In the genomic region with DNA sequence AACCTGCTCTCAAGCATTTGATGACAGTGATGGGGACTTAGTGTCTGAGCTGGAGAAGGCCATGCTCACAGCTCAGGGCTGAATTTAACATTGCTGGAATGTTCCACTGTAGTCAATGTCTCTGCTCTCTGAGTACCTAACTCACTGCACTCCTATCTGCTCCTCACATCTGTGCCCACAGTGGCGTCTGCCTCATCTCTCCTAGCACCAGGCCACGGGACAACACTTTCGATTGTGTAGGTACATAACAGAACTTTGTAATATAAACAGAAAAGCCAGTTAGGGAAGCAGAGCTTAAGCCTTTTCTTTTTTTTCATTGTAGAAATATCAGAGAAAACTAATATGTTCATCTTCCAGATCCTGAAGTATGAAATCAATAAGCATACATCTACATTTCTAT, we compare ENCODE assay signal across 22 mouse cellular contexts.
A peak's percentile ranks its signal among the peaks of the same experiment; 100 is the strongest.
DNase-seq lines count a peak whose midpoint lies in the region; ATAC-seq lines count a peak whose summit lies in the region.
"Had no signal": no experiment of that assay in that cellular context is flagged by ENCODE, and none has a peak within 500 bp of the region (broad histone marks: within the 10 kb centered on the region; RNA-seq: fewer than 3 reads in every experiment).

No protein-coding gene starts in this region.

- no peak overlapping the region for H3K4me3 ChIP-seq in forebrain, embryonic 11.5 days (ENCODE audit: low read depth, low read length)
- no peak overlapping the region for H3K4me3 ChIP-seq in forebrain, embryonic 12.5 days (replicated peaks)
- H3K4me3 ChIP-seq in liver, embryonic 13.5 days (replicated peaks), result no peak overlapping the region
- H3K4me3 ChIP-seq in hindbrain, embryonic 14.5 days (replicated peaks; ENCODE audit: low read length), result no peak overlapping the region
- H3K4me3 ChIP-seq: intestine, embryonic 15.5 days; limb, embryonic 12.5 days; midbrain, embryonic 15.5 days; neural tube, embryonic 12.5 days had no signal

- ATAC-seq in forebrain, embryonic 11.5 days (replicated peaks; ENCODE audit: low FRiP score), result no peak
- ATAC-seq in forebrain, embryonic 12.5 days (ENCODE audit: low FRiP score), result no peak
- ATAC-seq in erythroblast, adult 5-6 weeks (replicated peaks; ENCODE audit: low FRiP score, poor library complexity, severe bottlenecking), result peak; percentile 84
- peak; percentile 85 for ATAC-seq in liver, embryonic 13.5 days (ENCODE audit: low read depth)
- peak; percentile 96 for ATAC-seq in megakaryocyte-erythroid progenitor cell, adult 5-6 weeks (replicated peaks; ENCODE audit: low FRiP score, low TSS enrichment, poor library complexity, severe bottlenecking)
- no peak for ATAC-seq in hindbrain, embryonic 14.5 days (ENCODE audit: low FRiP score)
- ATAC-seq: hindbrain, embryonic 16.5 days; intestine, embryonic 15.5 days; midbrain, embryonic 15.5 days; Patski had no signal

- 83% methylated on average over 3 of the region's 3 CpGs for WGBS in forebrain, embryonic 11.5 days
- 94% methylated on average over 3 of the region's 3 CpGs for WGBS in forebrain, embryonic 12.5 days
- WGBS in liver, embryonic 13.5 days (ENCODE audit: insufficient replicate concordance), result 17% methylated on average over 3 of the region's 3 CpGs
- WGBS in hindbrain, embryonic 14.5 days, result 87% methylated on average over 3 of the region's 3 CpGs

- no peaks in the 10 kb centered on the region for H3K9me3 ChIP-seq in forebrain, embryonic 11.5 days (ENCODE audit: control insufficient read depth, low read length)
- no peaks in the 10 kb centered on the region for H3K9me3 ChIP-seq in forebrain, embryonic 12.5 days
- H3K9me3 ChIP-seq in liver, embryonic 13.5 days (replicated peaks), result no peaks in the 10 kb centered on the region
- no peaks in the 10 kb centered on the region for H3K9me3 ChIP-seq in hindbrain, embryonic 14.5 days (ENCODE audit: control insufficient read depth, low read length)
- H3K9me3 ChIP-seq: intestine, embryonic 15.5 days; limb, embryonic 12.5 days; midbrain, embryonic 15.5 days; neural tube, embryonic 12.5 days had no signal

- H3K27ac ChIP-seq in forebrain, embryonic 11.5 days (ENCODE audit: low read depth, low read length), result no peak overlapping the region
- no peak overlapping the region for H3K27ac ChIP-seq in forebrain, embryonic 12.5 days
- H3K27ac ChIP-seq in liver, embryonic 13.5 days, result peak overlapping the region; percentile 61
- no peak overlapping the region for H3K27ac ChIP-seq in hindbrain, embryonic 14.5 days
- H3K27ac ChIP-seq: intestine, embryonic 15.5 days; limb, embryonic 12.5 days; midbrain, embryonic 15.5 days; neural tube, embryonic 12.5 days had no signal

- H3K36me3 ChIP-seq in forebrain, embryonic 11.5 days (ENCODE audit: control insufficient read depth, insufficient read depth, low read length), result no peaks in the 10 kb centered on the region
- no peaks in the 10 kb centered on the region for H3K36me3 ChIP-seq in forebrain, embryonic 12.5 days (replicated peaks)
- H3K36me3 ChIP-seq in liver, embryonic 13.5 days, result no peaks in the 10 kb centered on the region
- H3K36me3 ChIP-seq in hindbrain, embryonic 14.5 days (replicated peaks; ENCODE audit: control insufficient read depth, insufficient read depth), result no peaks in the 10 kb centered on the region
- H3K36me3 ChIP-seq: intestine, embryonic 15.5 days; limb, embryonic 12.5 days; midbrain, embryonic 15.5 days; neural tube, embryonic 12.5 days had no signal

- H3K4me1 ChIP-seq in forebrain, embryonic 11.5 days (replicated peaks; ENCODE audit: control insufficient read depth, insufficient read depth, low read length), result 0 out of 2 replicates have a peak, but pooled peaks cover 2% of the 10 kb centered on the region
- peaks cover 9% of the 10 kb centered on the region for H3K4me1 ChIP-seq in forebrain, embryonic 12.5 days
- H3K4me1 ChIP-seq in liver, embryonic 13.5 days (replicated peaks), result peaks cover 37% of the 10 kb centered on the region
- peaks cover 7% of the 10 kb centered on the region for H3K4me1 ChIP-seq in hindbrain, embryonic 14.5 days (replicated peaks; ENCODE audit: control insufficient read depth, insufficient read depth, low read length)

- DNase-seq in forebrain, embryonic 11.5 days (ENCODE audit: low spot score), result peak; percentile 37
- DNase-seq in liver, embryonic 13.5 days, result peak; percentile 54
- no peak for DNase-seq in cerebellum, adult 9-10 months
- no peak for DNase-seq in frontal cortex, adult 2 months (ENCODE audit: extremely low spot score in 1 of 2, low spot score in 1 of 2)
- DNase-seq in hindbrain, embryonic 14.5 days (ENCODE audit: low spot score), result no peak
- DNase-seq: adrenal gland, postnatal 36 days; cerebellum, adult 18-20 months; cerebellum, postnatal 36 days; kidney, adult 8-10 months; kidney, postnatal 10 days; lung, adult 2 months; thymus, postnatal 36 days had no signal

- no peak overlapping the region for H3K4me2 ChIP-seq in forebrain, embryonic 11.5 days (ENCODE audit: low read depth, low read length, severe bottlenecking)
- no peak overlapping the region for H3K4me2 ChIP-seq in forebrain, embryonic 12.5 days
- 0 out of 2 replicates have a peak overlapping the region, but pooled peaks have one; percentile 12 for H3K4me2 ChIP-seq in liver, embryonic 13.5 days
- H3K4me2 ChIP-seq in hindbrain, embryonic 14.5 days (replicated peaks), result no peak overlapping the region
- H3K4me2 ChIP-seq: heart, embryonic 11.5 days; intestine, embryonic 15.5 days; limb, embryonic 12.5 days; midbrain, embryonic 15.5 days; neural tube, embryonic 12.5 days had no signal

- H3K9ac ChIP-seq in forebrain, embryonic 11.5 days (ENCODE audit: low read length), result no peak overlapping the region
- no peak overlapping the region for H3K9ac ChIP-seq in forebrain, embryonic 12.5 days
- no peak overlapping the region for H3K9ac ChIP-seq in liver, embryonic 13.5 days
- no peak overlapping the region for H3K9ac ChIP-seq in hindbrain, embryonic 14.5 days
- H3K9ac ChIP-seq: intestine, embryonic 15.5 days; limb, embryonic 12.5 days; midbrain, embryonic 15.5 days; neural tube, embryonic 12.5 days had no signal

- H3K27me3 ChIP-seq in forebrain, embryonic 11.5 days (ENCODE audit: control insufficient read depth, insufficient read depth, low read length), result no peaks in the 10 kb centered on the region
- H3K27me3 ChIP-seq in forebrain, embryonic 12.5 days, result no peaks in the 10 kb centered on the region
- H3K27me3 ChIP-seq in liver, embryonic 13.5 days, result no peaks in the 10 kb centered on the region
- H3K27me3 ChIP-seq in hindbrain, embryonic 14.5 days (ENCODE audit: control insufficient read depth, insufficient read depth, low read length), result no peaks in the 10 kb centered on the region
- H3K27me3 ChIP-seq: intestine, embryonic 15.5 days; limb, embryonic 12.5 days; midbrain, embryonic 15.5 days; neural tube, embryonic 12.5 days; Patski had no signal

Comparison
In these comparisons a context has a peak if more than half of its experiments do, and no peak if none do; other contexts are left out.
1. ATAC-seq: peak in erythroblast, adult 5-6 weeks (single experiment), liver, embryonic 13.5 days (single experiment) and megakaryocyte-erythroid progenitor cell, adult 5-6 weeks (single experiment); none in forebrain, embryonic 11.5 days (single experiment), forebrain, embryonic 12.5 days (single experiment) and hindbrain, embryonic 14.5 days (single experiment).
2. DNase-seq: peak in forebrain, embryonic 11.5 days (single experiment) and liver, embryonic 13.5 days (single experiment); none in cerebellum, adult 9-10 months (single experiment), frontal cortex, adult 2 months (0 of 2) and hindbrain, embryonic 14.5 days (single experiment).